Mouse (Mus musculus) kidney, adult 10 weeks (tissue): ENCODE results near the gene Lrrc18. TPM values are rescaled to one million over a fixed set of nuclear protein-coding genes. Genes with fewer than 3 reads are reported as not detected.

Experiments
- polyA plus RNA-seq: library from polyadenylated mRNA; stranded (reverse); fragments of 350-450 nt; fragmentation: Illumina TruSeq; extraction: RNeasy Lipid Tissue Mini Kit (QIAGEN cat#74804); gene quantifications from one replicate; pipeline ENCODE4 v1.2.3, GENCODE M21; 2014; ENCODE audit warnings: low read depth, low replicate concordance

Gene Lrrc18
- polyA plus RNA-seq = 0.49 TPM

GRCm38 (mm10) chr14:32991082-32991481 is at the start of gene Lrrc18:
TSS of gene Lrrc18 (plus strand) at chr14:32991382.

Other genes with a start within 250 kb of the Lrrc18 start
- not detected for gene Tmem273, start 205.4 kb upstream of the Lrrc18 start, polyA plus RNA-seq
- gene Fam170b, start 157.4 kb upstream of the Lrrc18 start, polyA plus RNA-seq = not detected
- 7.5 TPM for gene Vstm4, start 134.6 kb upstream of the Lrrc18 start, polyA plus RNA-seq
- 0.53 TPM for gene Wdfy4, start 194.1 kb downstream of the Lrrc18 start, polyA plus RNA-seq
- gene Arhgap22, start 222.6 kb downstream of the Lrrc18 start, polyA plus RNA-seq = 0.85 TPM